In genomic region chr2:24609789-24610188, GRCm38 (mm10) we compare ENCODE assay signal across 23 mouse cellular contexts.
DNase-seq lines count a peak whose midpoint lies in the region; ATAC-seq lines count a peak whose summit lies in the region.
"Had no signal": no experiment of that assay in that cellular context is flagged by ENCODE, and none has a peak within 500 bp of the region (broad histone marks: within the 10 kb centered on the region; RNA-seq: fewer than 3 reads in every experiment).

No protein-coding gene starts in this region.

- H3K4me1 ChIP-seq in hindbrain, embryonic 16.5 days (ENCODE audit: control insufficient read depth, insufficient read depth, low read depth, low read length): no peaks in the 10 kb centered on the region
- no peaks in the 10 kb centered on the region; the same call in 1 of the 2 replicates for H3K4me1 ChIP-seq in hindbrain, embryonic 11.5 days (replicated peaks; ENCODE audit: control insufficient read depth, insufficient read depth, low read length)
- H3K4me1 ChIP-seq: heart, embryonic 15.5 days; midbrain, embryonic 15.5 days; stomach, embryonic 15.5 days had no signal

- no peak overlapping the region for H3K9ac ChIP-seq in hindbrain, embryonic 16.5 days (ENCODE audit: low read depth, low read length)
- no peak overlapping the region for H3K9ac ChIP-seq in hindbrain, embryonic 11.5 days (ENCODE audit: low read depth, low read length)
- H3K9ac ChIP-seq: heart, embryonic 15.5 days; hindbrain, embryonic 14.5 days; midbrain, embryonic 15.5 days; stomach, embryonic 15.5 days had no signal

- no peaks in the 10 kb centered on the region for H3K9me3 ChIP-seq in hindbrain, embryonic 16.5 days (ENCODE audit: control insufficient read depth, low read length)
- H3K9me3 ChIP-seq in hindbrain, embryonic 11.5 days (ENCODE audit: control insufficient read depth, low read length): no peaks in the 10 kb centered on the region
- H3K9me3 ChIP-seq: embryonic facial prominence, embryonic 10.5 days; heart, embryonic 15.5 days; midbrain, embryonic 15.5 days; stomach, embryonic 15.5 days had no signal

- H3K36me3 ChIP-seq in hindbrain, embryonic 16.5 days (ENCODE audit: control insufficient read depth, insufficient read depth, low read length): peaks cover 27% of the 10 kb centered on the region
- no peaks in the 10 kb centered on the region for H3K36me3 ChIP-seq in hindbrain, embryonic 11.5 days (ENCODE audit: control insufficient read depth, insufficient read depth, low read length)
- H3K36me3 ChIP-seq: embryonic facial prominence, embryonic 10.5 days; heart, embryonic 15.5 days; stomach, embryonic 15.5 days had no signal

- H3K4me3 ChIP-seq in hindbrain, embryonic 16.5 days (ENCODE audit: low read length): no peak overlapping the region
- no peak overlapping the region for H3K4me3 ChIP-seq in hindbrain, embryonic 11.5 days (ENCODE audit: low read depth, low read length)
- H3K4me3 ChIP-seq: embryonic facial prominence, embryonic 10.5 days; gastrocnemius, adult 2 months; heart, embryonic 15.5 days; midbrain, embryonic 15.5 days; myocyte; stomach, embryonic 15.5 days had no signal

- no peak overlapping the region for H3K27ac ChIP-seq in hindbrain, embryonic 16.5 days (ENCODE audit: low read depth, low read length)
- no peak overlapping the region for H3K27ac ChIP-seq in hindbrain, embryonic 11.5 days (ENCODE audit: low read depth, low read length)
- H3K27ac ChIP-seq: gastrocnemius, adult 2 months; heart, embryonic 15.5 days; hindbrain, embryonic 14.5 days; midbrain, embryonic 15.5 days; stomach, embryonic 15.5 days had no signal

- DNase-seq in hindbrain, embryonic 11.5 days (ENCODE audit: low spot score): no peak
- peak; percentile 86 for DNase-seq in brain, adult 2 months (ENCODE audit: low read depth, low spot score)
- DNase-seq in layer of hippocampus, adult 9-11 months: peak; percentile 70
- DNase-seq in right cerebral cortex, postnatal 25 days: peak; percentile 52
- DNase-seq in urinary bladder, postnatal 10 days (ENCODE audit: low spot score): no peak
- DNase-seq in gastrocnemius, postnatal 25 days: no peak
- DNase-seq: adrenal gland, postnatal 14 days; cerebellum, adult 8-10 months; gastrocnemius, adult 2 months; heart, postnatal 36 days; kidney, adult 8-10 months; kidney, postnatal 14 days; thymus, adult 18-20 months; thymus, postnatal 36 days had no signal

- 86% methylated on average over 7 of the region's 7 CpGs for WGBS in hindbrain, embryonic 16.5 days
- 85% methylated on average over 7 of the region's 7 CpGs for WGBS in hindbrain, embryonic 11.5 days

- ATAC-seq in hindbrain, embryonic 16.5 days: 0 out of 2 replicates have a peak, but pooled peaks have one; percentile 12
- no peak for ATAC-seq in hindbrain, embryonic 11.5 days (ENCODE audit: low FRiP score)
- ATAC-seq: CD4-positive, CD25-positive, alpha-beta regulatory T cell, adult 4 months; forebrain, embryonic 16.5 days; midbrain, embryonic 15.5 days had no signal

- H3K4me2 ChIP-seq in hindbrain, embryonic 16.5 days (ENCODE audit: low read length): no peak overlapping the region
- H3K4me2 ChIP-seq in hindbrain, embryonic 11.5 days (replicated peaks; ENCODE audit: low read depth, low read length): no peak overlapping the region
- H3K4me2 ChIP-seq: heart, embryonic 15.5 days; hindbrain, embryonic 14.5 days; midbrain, embryonic 15.5 days; stomach, embryonic 15.5 days had no signal

- no peaks in the 10 kb centered on the region for H3K27me3 ChIP-seq in hindbrain, embryonic 16.5 days (replicated peaks; ENCODE audit: control insufficient read depth, insufficient read depth, low read length)
- no peaks in the 10 kb centered on the region for H3K27me3 ChIP-seq in hindbrain, embryonic 11.5 days (ENCODE audit: control insufficient read depth, insufficient read depth, low read length)
- H3K27me3 ChIP-seq: midbrain, embryonic 15.5 days; stomach, embryonic 15.5 days had no signal

Comparison
In these comparisons a context has a peak if more than half of its experiments do, and no peak if none do; other contexts are left out.
1. DNase-seq: peak in brain, adult 2 months (single experiment), layer of hippocampus, adult 9-11 months (single experiment) and right cerebral cortex, postnatal 25 days (single experiment); none in hindbrain, embryonic 11.5 days (single experiment), urinary bladder, postnatal 10 days (single experiment) and gastrocnemius, postnatal 25 days (single experiment).